Mouse (Mus musculus) heart, postnatal 36 days (tissue): ENCODE data around the gene Nup107. TPM values are rescaled to one million over a fixed set of nuclear protein-coding genes. Genes with fewer than 3 reads are reported as not detected.
"Not testable (repeated sequence)": the region's sequence is repeated elsewhere in the genome, so short reads cannot be mapped to it uniquely, and the experiment has no call there.

Source experiments
- DNase-seq, 2 experiments: peaks; one replicate each; pipeline ENCODE4 v3.0.0; 2021 to 2022
- intact Hi-C: fragments of 180-260 bp; cut with DNase I; formaldehyde crosslinking; loops from one replicate; pipeline ENCODE4 v1.15.1; 2025
- total RNA-seq, 2 experiments: library from RNA; stranded (reverse); gene quantifications; 2 replicates each; pipeline ENCODE4 v1.2.3; 2021

Nup107 gene
- total RNA-seq, 2 experiments from 2014 or later: 6.6 to 9.0 TPM

- no peak for DNase-seq
- intact Hi-C loops: no loop called here
Measured at GRCm38 (mm10) chr10:117708376-117708775, 84.1 kb downstream of the Nup107 start.

- intact Hi-C loops: no loop called here
- DNase-seq: no peak
Measured at GRCm38 (mm10) chr10:117707114-117707838, 85.2 kb downstream of the Nup107 start.

DNA sequence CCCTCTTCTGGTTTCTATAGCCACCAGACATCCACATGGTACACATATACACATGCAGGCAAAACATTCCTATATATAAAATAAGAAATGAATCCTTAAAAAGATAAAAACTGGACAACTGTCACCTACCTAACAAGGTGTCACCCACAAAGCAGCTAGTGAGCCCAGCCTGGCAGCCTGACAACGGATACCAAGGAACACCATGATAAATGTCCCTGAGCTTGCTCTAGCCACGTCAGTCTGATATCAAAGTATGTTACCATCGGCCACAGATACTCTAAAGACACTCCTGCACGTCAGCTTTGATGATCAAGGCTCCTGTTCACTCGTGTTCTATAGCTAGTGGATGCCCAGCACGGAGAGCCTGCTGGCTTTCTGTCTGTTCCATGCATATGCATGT, 86.1 kb downstream of the Nup107 start:
- intact Hi-C loops: no loop called here

DNA sequence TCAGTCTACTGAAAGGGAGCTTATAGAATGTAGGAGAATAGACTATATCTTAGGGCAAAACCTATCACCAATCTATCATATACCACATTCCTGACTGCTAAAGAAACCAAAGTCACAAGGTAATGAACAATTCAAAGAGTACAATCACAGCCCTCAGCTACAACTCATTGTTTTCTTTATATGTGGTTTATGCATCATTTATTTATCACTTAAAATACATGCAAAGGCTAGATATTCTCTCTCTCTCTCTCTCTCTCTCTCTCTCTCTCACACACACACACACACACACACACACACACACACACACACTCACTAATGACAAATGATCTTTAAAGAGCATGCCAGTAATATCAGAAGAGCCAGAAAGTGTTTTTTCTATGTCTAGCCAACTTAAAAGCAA, 86.7 kb downstream of the Nup107 start:
- DNase-seq: no peak
- intact Hi-C loops: no loop called here

More for the DNA sequence above, 86.1 kb downstream of the Nup107 start:
- no peak for DNase-seq

DNA sequence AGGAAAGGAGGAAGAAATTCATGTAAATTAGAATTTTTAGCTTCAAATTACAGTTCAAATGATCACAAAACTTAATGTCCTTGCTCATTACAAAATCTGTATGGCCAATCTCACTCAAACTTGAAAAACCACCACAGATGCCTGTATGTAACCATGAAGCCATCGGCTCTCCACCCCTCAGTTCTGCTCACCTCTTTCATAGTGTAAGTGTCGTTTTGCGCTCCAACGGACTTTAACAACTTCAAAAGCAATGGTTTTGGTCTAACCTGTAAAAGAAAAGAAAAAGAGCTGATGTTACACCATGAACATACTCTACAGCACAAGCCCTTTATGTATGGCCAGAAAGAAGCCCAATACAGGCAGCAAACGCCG, 87.6 kb downstream of the Nup107 start:
- DNase-seq: no peak
- intact Hi-C loops: no loop called here

- intact Hi-C loops: not testable (repeated sequence)
Measured at GRCm38 (mm10) chr10:117704314-117704963, 88.1 kb downstream of the Nup107 start.

GRCm38 (mm10) chr10:117703506-117703905, 89.0 kb downstream of the Nup107 start:
- intact Hi-C loops: no loop called here
- DNase-seq: no peak

More at GRCm38 (mm10) chr10:117704314-117704963, 88.1 kb downstream of the Nup107 start:
- not testable (repeated sequence) for DNase-seq

DNA sequence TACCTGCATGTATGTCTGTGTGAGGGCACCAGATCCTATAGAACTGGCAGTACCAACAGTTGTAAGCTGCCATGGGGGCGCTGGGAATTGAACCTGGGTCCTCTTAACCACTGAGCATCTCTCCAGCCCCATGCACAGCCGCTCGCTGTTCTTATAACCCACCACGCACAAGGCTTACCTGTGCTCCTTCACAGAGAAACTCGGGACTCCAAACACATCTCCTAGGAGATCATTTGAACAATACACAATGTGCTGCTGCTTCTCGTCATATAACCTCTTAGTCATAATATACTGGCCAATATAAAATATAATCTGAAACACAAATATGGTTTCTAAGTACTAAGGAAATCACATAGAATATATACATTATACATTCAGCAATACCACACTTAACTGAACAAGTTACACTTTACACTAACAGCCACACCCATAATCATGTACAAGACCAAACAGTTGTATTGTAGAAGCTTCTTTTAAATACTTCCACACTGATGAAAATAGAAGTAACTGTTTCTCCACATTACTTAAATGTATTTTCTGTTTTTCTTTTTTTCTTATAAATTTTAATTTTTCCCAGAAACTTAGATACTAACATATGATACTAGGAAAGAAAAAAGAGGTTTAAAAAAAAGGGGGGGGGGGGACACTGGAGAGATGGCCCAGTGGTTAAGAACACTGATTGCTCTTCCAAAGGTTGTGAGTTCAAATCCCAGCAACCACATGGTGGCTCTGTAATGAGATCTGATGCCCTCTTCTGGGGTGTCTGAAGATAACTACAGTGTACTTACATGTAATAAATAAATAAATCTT, 90.3 kb downstream of the Nup107 start:
- intact Hi-C loops: no loop called here
- no peak for DNase-seq

DNA sequence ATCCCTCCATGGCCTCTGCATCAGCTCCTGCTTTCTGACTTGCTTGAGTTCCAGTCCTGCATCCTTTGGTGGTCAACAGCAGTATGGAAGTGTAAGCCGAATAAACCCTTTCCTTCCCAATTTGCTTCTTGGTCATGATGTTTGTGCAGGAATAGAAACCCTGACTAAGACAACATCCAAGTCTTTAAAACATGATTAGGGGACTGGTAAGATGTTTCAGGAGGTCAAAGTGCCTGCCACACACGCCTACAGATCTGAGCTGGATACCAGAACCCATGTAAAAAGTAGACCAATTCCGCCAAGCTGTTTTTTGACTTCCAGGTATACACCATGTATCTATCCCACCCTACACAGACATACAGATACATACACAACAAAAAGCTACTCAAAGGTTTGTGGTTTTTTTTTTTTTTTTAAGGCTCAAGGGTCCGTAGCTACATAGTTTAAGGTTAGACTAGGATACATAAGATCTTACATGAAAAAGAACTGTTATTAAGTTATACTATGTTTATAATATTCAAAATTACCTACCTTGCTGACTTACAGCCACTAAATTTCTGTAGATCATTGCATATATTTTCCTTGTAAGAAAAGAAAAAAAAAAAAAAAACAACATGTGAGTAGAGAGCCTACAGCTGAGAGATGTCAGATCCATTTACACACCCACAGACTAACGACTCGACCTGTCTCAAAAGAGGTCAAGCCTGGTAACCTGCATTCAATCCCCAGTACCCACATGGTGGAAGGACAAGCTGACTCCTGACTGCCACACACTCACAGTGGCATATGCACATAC, 91.3 kb downstream of the Nup107 start:
- intact Hi-C loops: no loop called here
- no peak for DNase-seq

Other genes with a start within 250 kb of the Nup107 start
- 1 to 10 TPM; 3.7 to 3.9 TPM for gene Cpm, start 163.2 kb downstream of the Nup107 start, total RNA-seq
- gene Mdm2, start 81.9 kb downstream of the Nup107 start, total RNA-seq: 10 to 100 TPM; 46.9 to 48.2 TPM
- 1 to 10 TPM; 6.4 to 8.8 TPM for gene Slc35e3, start 46.3 kb downstream of the Nup107 start, total RNA-seq
- gene Rap1b, start 53.3 kb upstream of the Nup107 start, total RNA-seq: 10 to 100 TPM; 50.7 to 63.9 TPM